Mouse (Mus musculus) liver, embryonic 14.5 days (tissue): ENCODE results near the gene Kcnj14. TPM values are rescaled to one million over a fixed set of nuclear protein-coding genes. Genes with fewer than 3 reads are reported as not detected.

Experiments
- ATAC-seq: fragments of 200-750 bp; cut with Nextera tagmentation; 2 replicates; pipeline ENCODE4 v1.8.0; 2017; ENCODE audit warnings: moderate number of reproducible peaks, mild to moderate bottlenecking, moderate library complexity; ENCODE audit not compliant: insufficient read depth
- DNase-seq, 3 experiments: peaks; one replicate each; pipeline ENCODE4 v3.0.0-alpha.2; 2012 to 2013; ENCODE audit warnings: low read depth in 3 of 3, low spot score in 3 of 3
- H3K27ac ChIP-seq: fragments of 300-500 bp; sonication (generic); 2 replicates; pipeline ENCODE4 v1.5.1; 2014; ENCODE audit warnings: moderate library complexity, mild to moderate bottlenecking, control low read depth, inconsistent platforms
- H3K27me3 ChIP-seq: fragments of 300-500 bp; sonication (generic); 2 replicates; pipeline ENCODE4 v1.6.1; 2014; ENCODE audit warnings: mild to moderate bottlenecking, low read length, moderate library complexity; ENCODE audit not compliant: control insufficient read depth, insufficient read depth
- H3K36me3 ChIP-seq: fragments of 300-500 bp; sonication (generic); replicated peaks from 2 replicates; pipeline ENCODE4 v1.6.1; 2014; ENCODE audit warnings: low read depth; ENCODE audit not compliant: control insufficient read depth, insufficient read depth
- H3K4me1 ChIP-seq, 2 experiments: fragments of 200-500 bp in 1 of 2; fragments of 300-500 bp in 1 of 2; sonication (generic) in 1 of 2; replicated peaks; 2 replicates each; pipeline ENCODE4 v1.6.1; 2012 to 2014; ENCODE audit warnings: antibody characterized with exemption in 1 of 2, inconsistent platforms in 1 of 2, low read length in 1 of 2; ENCODE audit not compliant: control insufficient read depth in 2 of 2, insufficient read depth in 2 of 2
- H3K4me2 ChIP-seq: fragments of 300-500 bp; sonication (generic); 2 replicates; pipeline ENCODE4 v1.6.1; 2014; ENCODE audit warnings: low read depth, mild to moderate bottlenecking, control low read depth, moderate library complexity
- H3K4me3 ChIP-seq, 2 experiments: fragments of 200-500 bp in 1 of 2; fragments of 300-500 bp in 1 of 2; sonication (generic) in 1 of 2; 2 replicates each; pipeline ENCODE4 v1.5.1; 2012 to 2014; ENCODE audit warnings: low read depth in 2 of 2, low read length in 2 of 2, mild to moderate bottlenecking in 2 of 2, control low read depth in 1 of 2, inconsistent platforms in 1 of 2, moderate library complexity in 1 of 2; ENCODE audit not compliant: insufficient read depth in 1 of 2
- H3K9ac ChIP-seq: fragments of 300-500 bp; sonication (generic); replicated peaks from 2 replicates; pipeline ENCODE4 v1.6.1; 2014; ENCODE audit warnings: mild to moderate bottlenecking, control low read depth, moderate library complexity
- H3K9me3 ChIP-seq: fragments of 300-500 bp; sonication (generic); 2 replicates; pipeline ENCODE4 v1.6.1; 2016; ENCODE audit warnings: low read length, mixed read lengths; ENCODE audit not compliant: control insufficient read depth
- CTCF ChIP-seq: IDR thresholded peaks from 2 replicates; pipeline ENCODE4 v1.5.1; 2016; ENCODE audit warnings: antibody characterized with exemption, low read depth, control low read depth
- EP300 ChIP-seq: IDR thresholded peaks from 2 replicates; pipeline ENCODE4 v1.6.1; 2016; ENCODE audit warnings: antibody characterized with exemption, low read depth
- WGBS: fragments of 180-500 bp; shearing (Covaris S2); extraction: QIAGEN DNeasy Blood & Tissue Kit; methylation state at CpG from one replicate; pipeline ENCODE4 v1.1.7; 2014; ENCODE audit not compliant: insufficient replicate concordance; 5-methylcytosine and 5-hydroxymethylcytosine counted together
- polyA plus RNA-seq, 2 experiments: library from polyadenylated mRNA; depleted of rRNA in 1 of 2; stranded (reverse) in 1 of 2; unstranded in 1 of 2; fragments of >200 nt; fragmentation: Nextera tagmentation in 1 of 2; extraction: Ambion mirVana in 1 of 2; gene quantifications; 2 replicates each; pipeline versions ENCODE4 v1.2.1 to v1.2.3; 2012 to 2014

Gene Kcnj14
- polyA plus RNA-seq, 2 experiments, result 0.06 TPM

DNA sequence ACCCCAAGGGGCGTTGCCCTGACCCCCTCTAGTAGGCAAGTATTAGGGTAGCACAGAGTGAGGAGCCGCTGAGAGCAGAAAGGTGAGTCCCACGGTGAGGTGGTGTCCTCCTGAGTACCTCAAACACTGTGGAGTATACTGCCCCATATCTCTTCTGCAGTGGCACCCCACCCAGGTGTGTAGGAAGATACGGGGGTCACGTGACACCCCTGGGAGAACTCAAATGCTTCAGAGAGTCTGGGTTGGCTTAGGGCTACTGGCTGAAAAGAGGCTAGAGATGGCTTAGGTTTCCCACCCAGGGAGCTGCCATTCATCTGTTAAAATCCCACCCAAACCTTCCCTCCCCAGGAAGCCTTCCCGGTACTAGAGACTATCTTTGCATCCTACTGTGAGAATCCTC, 27.6 kb downstream of the Kcnj14 start:
- Histone ChIP-seq H3K27me3 (peaks cover 29% of the 10 kb centered on the region), H3K9ac (no peak overlapping the region; the same call in 1 of the 2 replicates), H3K4me3 (peak overlapping the region; percentile 8 to 17; a peak in 3 of 4 replicates), H3K4me2 (peak overlapping the region; percentile 78), H3K4me1 (peaks cover 16 to 32% of the 10 kb centered on the region in 2 experiments), H3K27ac (no peak overlapping the region), H3K9me3 (no peaks in the 10 kb centered on the region), H3K36me3 (no peaks in the 10 kb centered on the region)
- WGBS, result 22% methylated on average over 6 of the region's 6 CpGs
- ATAC-seq (peak; percentile 83), DNase-seq (peak; percentile 75 to 88 (median 84))
- TF ChIP-seq EP300, result peak; percentile 72
- TF ChIP-seq CTCF, result no peak

DNA sequence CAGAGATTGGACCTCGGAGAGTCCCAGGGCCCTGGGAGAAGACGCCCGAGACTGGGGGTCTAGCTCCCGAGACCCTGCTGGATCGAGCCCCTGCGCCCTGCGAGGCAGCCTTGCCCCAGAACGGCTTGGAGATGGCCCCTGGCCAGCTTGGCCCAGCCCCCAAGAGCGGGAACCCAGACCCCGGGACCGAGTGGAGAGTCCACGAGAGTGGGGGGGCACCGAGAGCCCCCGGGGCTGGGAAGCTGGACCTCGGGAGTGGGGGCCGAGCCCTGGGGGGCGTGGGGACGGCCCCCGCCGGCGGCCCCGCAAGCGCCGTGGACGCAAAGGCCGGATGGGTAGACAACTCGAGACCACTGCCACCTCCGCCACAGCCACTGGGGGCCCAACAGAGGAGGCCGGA, 29.6 kb downstream of the Kcnj14 start:
- Histone ChIP-seq H3K9ac (no peak overlapping the region), H3K4me1 (peaks cover 16 to 22% of the 10 kb centered on the region in 2 experiments), H3K27ac (no peak overlapping the region), H3K4me3 (no peak overlapping the region), H3K27me3 (peaks cover 28% of the 10 kb centered on the region), H3K9me3 (no peaks in the 10 kb centered on the region), H3K4me2 (no peak overlapping the region), H3K36me3 (no peaks in the 10 kb centered on the region)
- no peak for DNase-seq
- no peak for TF ChIP-seq CTCF
- TF ChIP-seq EP300, result no peak
- no peak for ATAC-seq
- 78% methylated on average over 26 of the region's 29 CpGs for WGBS

DNA sequence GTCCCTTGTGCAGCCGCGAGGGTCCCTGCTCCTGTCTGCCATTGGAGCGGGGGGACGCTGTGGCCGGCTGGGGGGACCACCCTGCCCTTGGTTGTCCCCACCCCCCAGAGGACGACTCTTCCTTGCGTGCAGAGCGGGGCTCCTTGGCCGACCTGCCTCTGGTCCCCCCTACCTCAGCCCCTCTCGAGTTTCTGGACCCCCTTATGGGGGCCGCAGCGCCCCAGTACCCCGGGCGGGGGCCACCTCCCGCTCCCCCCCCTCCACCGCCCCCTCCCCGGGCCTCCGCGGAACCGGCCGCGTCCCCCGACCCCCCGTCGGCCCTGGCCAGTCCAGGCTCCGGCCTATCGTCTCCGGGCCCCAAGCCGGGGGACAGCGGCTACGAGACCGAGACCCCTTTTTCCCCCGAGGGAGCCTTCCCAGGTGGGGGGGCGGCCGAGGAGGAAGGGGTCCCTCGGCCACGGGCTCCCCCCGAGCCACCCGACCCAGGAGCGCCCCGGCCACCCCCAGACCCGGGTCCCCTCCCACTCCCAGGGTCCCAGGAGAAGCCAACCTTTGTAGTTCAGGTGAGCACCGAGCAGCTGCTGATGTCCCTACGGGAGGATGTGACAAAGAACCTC, 30.5 kb downstream of the Kcnj14 start:
- ATAC-seq, result no peak
- TF ChIP-seq CTCF (no peak), EP300 (no peak)
- Histone ChIP-seq H3K27me3 (peaks cover 23% of the 10 kb centered on the region), H3K4me2 (no peak overlapping the region), H3K9ac (no peak overlapping the region), H3K4me3 (no peak overlapping the region), H3K36me3 (no peaks in the 10 kb centered on the region), H3K27ac (no peak overlapping the region), H3K4me1 (peaks cover 16 to 22% of the 10 kb centered on the region in 2 experiments), H3K9me3 (no peaks in the 10 kb centered on the region)
- DNase-seq, result no peak
- 70% methylated on average over 44 of the region's 44 CpGs for WGBS

DNA sequence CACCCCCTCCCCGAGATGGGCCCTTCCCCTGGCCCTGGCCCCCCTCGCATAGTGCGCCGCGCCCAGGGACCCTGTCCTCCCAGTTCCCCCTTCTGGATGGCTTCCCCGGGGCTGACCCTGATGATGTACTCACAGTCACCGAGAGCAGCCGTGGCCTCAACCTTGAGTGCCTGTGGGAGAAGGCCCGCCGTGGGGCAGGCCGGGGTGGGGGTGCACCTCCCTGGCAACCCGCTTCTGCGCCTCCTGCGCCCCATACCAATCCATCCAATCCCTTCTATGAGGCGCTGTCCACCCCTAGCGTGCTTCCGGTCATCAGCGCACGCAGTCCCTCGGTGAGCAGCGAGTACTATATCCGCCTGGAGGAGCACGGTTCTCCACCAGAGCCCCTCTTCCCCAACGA, 31.3 kb downstream of the Kcnj14 start:
- Histone ChIP-seq H3K27ac (no peak overlapping the region), H3K27me3 (peaks cover 15% of the 10 kb centered on the region), H3K4me2 (no peak overlapping the region), H3K9me3 (no peaks in the 10 kb centered on the region), H3K4me1 (peaks cover 13 to 20% of the 10 kb centered on the region in 2 experiments), H3K36me3 (no peaks in the 10 kb centered on the region), H3K4me3 (no peak overlapping the region), H3K9ac (no peak overlapping the region)
- no peak for DNase-seq
- no peak for ATAC-seq
- 67% methylated on average over 24 of the region's 24 CpGs for WGBS
- TF ChIP-seq EP300 (no peak), CTCF (no peak)

DNA sequence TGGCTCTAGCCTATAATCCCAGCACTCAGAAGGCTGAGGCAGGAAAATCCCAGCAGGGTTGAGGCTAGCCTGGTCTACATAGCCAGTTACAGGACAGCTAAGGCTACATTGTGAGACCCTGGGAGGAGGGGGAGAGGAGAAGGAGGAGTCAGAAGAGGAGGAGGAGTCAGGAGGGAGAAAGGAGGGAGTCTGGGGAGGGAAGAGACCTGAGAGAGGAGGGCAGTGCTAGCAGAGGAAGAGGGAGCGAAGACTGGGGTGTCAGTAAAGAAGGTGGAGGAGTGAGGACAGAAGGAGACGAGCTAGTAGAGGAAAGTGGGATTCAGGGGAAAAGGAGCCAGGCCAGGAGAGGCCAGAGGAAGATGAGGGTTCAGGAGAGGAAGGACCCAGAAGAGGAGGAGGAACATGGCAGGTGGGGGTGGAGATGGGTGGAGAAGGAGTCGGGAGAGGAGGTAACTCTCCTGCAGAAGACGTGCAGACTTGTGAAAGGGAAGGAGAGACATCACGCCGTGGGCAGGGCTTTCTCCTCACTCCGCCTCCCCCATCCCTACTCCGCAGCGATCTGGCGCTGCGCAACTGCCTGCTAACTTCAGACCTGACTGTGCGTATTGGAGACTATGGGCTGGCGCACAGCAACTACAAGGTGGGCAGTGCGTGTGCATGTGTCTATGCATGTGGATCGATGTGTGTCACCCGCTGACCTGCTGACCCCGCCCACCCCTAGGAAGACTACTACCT, 32.7 kb downstream of the Kcnj14 start:
- Histone ChIP-seq H3K4me3 (no peak overlapping the region), H3K27ac (no peak overlapping the region), H3K4me2 (no peak overlapping the region), H3K9ac (no peak overlapping the region), H3K36me3 (no peaks in the 10 kb centered on the region), H3K9me3 (no peaks in the 10 kb centered on the region), H3K27me3 (peaks cover 9% of the 10 kb centered on the region), H3K4me1 (peaks cover 3 to 10% of the 10 kb centered on the region in 2 experiments; a peak in 2 of 4 replicates)
- DNase-seq (no peak), ATAC-seq (no peak)
- WGBS, result 53% methylated on average over 17 of the region's 17 CpGs
- TF ChIP-seq EP300, result no peak
- no peak for TF ChIP-seq CTCF
